Mouse (Mus musculus) gastrocnemius, postnatal 10 days (tissue): ENCODE data around the gene Rab2b. TPM values are rescaled to one million over a fixed set of nuclear protein-coding genes. Genes with fewer than 3 reads are reported as not detected.
"Not testable (repeated sequence)": the region's sequence is repeated elsewhere in the genome, so short reads cannot be mapped to it uniquely, and the experiment has no call there.

Experiments
- DNase-seq: peaks from one replicate; pipeline ENCODE4 v3.0.0; 2021; ENCODE audit warnings: mixed read lengths
- long read RNA-seq, 2 experiments: library from polyadenylated mRNA; stranded (forward); transcript quantifications; one replicate each; pipeline ENCODE4 v2.0.0; 2021
- total RNA-seq, 2 experiments: library from RNA; stranded (reverse); gene quantifications; 2 replicates each; pipeline ENCODE4 v1.2.3; 2021

The Rab2b gene
- 1 to 10 TPM; 7.1 to 8.3 TPM for total RNA-seq
- long read RNA-seq, experiment 1, partial matches to known transcripts = 1 of 7 reads
- long read RNA-seq, experiment 1, other reads (novel, unspliced or antisense) = 1 of 7 reads
- long read RNA-seq, experiment 2, transcript Rab2b-201 (8 exons, 2,906 nt) = major isoform, 8 of 10 reads
- long read RNA-seq, experiment 2, partial matches to known transcripts = 2 of 10 reads
- long read RNA-seq, experiment 2, other reads (novel, unspliced or antisense) = 0 of 10 reads

DNA sequence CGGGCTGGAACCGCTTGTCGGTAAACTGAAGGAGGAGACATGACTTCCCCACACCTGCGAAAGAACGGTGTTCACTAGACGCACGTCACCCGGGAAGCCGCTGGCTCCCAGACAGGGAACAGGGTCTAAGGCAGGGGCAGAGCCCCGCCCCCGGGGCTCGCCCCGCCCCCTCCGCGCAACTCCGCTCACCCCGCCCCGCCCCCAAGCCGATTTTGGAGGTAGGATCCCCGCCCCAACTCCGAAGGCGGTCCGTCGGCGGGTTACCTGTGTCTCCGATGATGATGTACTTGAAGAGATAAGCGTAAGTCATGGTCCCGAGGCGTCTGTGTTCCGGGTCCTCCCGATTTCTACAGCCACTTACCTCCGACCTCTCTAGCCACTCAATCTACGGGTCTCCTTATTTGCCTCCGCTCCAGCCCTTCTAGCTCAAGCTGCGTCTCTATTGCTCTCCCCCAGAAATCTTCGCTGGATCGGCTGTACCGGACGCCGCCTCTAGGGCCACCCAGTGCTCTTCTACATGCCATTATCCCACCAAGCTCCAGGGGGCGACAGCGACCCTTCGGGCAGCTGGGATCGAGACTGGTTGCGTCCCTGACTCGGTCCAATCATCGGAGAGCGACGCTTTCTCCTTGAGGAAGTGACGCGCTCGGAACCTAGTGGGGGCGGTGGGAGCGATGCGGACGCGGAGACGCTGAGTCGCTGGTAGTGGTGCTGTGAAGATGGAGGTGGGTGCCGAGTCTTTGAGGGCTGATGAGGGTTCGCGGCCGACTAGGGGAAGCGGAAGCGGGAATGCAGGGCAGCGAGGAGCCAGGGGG, at the start of gene Rab2b, which contains the start of gene Tox4:
Rab2b (minus strand) TSS at position 614 of the 815 bp plus-strand sequence.
Tox4 (plus strand) TSS at position 215 of the 815 bp plus-strand sequence.
- DNase-seq = peak; percentile 95

DNA sequence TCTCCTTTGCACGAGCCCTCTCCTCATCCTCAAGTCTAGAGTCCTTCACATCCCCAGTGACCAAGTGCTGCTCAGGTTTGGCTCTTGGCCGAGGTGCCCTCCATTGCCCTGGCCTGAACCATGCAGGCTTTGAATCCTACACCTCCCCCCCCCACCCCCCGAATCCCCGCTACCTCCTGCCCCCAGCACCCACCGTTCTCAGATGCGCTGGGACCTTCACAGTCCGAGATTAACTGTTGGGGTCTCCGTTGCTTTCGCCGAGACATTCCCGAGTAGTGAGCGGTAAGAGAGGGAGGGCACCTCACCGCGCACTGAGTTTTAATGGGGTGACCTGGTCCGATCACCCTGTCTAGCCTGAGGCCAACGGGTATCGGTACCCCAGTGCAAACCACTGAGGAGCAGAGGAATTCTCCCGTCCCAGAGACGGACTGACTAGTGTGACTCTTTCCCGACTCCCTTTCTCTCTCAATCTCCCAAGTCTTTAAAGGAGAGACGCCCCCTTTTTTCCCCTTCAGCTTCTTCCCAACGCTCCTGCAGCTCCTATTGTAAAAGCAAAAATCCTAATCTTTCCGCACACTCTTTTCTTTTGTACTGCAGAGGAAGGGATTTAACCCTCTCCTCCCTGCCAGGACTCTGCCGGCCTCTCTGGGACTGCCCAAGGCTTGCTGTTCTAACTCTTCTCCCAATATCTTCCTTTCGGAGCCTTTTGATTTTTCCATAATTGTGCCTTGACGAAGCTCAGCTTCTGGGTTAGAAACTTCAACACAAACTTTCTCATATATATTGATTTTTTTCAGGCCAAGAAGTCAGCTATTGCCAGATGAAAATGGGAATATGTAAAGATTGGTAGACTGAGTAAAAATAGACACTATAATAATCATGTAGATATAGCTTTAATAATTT, 48.8 kb upstream of the Rab2b start, which contains the start of gene Sall2:
Sall2 (minus strand) TSS at position 853 of the 903 bp plus-strand sequence.
- no peak for DNase-seq

DNA sequence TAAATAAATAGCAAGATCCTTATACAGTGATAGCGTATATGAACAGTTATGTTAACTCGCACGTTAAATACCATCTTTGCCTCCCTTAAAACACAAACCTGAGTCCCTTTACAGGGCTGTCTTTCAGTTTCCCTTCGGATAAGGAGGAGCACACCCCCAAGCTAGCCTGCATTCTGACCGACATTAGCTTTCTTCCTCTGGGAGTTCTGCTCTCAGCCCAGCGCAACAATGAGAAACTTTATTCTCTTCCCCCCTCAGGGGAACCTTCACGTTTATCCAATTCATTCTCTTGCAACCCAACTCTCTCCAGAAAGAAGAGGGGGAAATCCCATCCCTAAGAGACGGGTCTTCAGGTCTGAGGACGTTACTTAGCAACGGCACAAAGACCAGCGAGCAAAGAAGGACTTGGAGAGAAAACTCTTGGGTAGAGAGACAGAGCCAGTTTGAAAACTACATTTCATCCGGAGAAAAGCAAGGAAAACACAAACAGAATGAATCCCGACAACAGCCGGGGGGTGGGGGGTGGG, 48.1 kb upstream of the Rab2b start:
- no peak for DNase-seq

DNA sequence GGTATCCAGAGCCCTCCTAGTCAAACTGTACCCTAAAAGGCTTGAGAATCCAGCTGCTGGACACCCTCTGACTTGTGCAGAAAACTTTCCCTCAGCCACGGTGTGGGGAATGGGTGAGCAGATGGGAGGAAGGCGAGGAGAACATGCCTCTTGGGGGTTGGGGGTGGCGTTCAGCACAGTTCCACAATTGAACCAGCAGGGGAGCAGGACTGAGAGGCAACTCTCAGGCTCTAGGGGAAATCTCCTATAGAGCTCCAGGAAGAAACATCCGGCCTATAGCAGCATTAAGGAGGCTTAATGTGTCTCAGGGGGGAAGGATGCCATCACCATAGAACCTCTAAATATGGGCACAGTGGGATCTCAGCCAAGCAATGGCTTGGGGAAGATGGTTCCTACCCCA, 46.5 kb upstream of the Rab2b start:
- DNase-seq = no peak

DNA sequence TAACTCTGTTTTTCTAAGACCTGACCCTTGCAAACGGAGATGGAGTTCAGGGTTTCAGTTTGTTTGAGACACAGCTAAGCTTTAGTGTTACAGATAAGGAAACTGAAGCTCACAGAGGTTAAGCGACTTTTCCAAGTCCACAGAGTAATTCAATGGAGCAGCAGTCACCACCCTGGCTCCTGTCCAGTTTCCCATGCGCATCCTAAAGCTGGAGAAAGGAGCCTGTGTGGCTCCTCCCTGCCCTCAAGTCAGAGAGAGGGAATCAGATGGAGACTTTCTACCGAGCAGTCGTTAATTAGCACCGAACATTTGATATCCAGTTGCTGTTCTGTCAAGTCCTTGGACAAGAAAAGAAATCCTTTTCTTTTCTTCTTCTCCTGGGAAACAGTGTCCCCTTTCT, 40.0 kb upstream of the Rab2b start:
- no peak for DNase-seq

DNA sequence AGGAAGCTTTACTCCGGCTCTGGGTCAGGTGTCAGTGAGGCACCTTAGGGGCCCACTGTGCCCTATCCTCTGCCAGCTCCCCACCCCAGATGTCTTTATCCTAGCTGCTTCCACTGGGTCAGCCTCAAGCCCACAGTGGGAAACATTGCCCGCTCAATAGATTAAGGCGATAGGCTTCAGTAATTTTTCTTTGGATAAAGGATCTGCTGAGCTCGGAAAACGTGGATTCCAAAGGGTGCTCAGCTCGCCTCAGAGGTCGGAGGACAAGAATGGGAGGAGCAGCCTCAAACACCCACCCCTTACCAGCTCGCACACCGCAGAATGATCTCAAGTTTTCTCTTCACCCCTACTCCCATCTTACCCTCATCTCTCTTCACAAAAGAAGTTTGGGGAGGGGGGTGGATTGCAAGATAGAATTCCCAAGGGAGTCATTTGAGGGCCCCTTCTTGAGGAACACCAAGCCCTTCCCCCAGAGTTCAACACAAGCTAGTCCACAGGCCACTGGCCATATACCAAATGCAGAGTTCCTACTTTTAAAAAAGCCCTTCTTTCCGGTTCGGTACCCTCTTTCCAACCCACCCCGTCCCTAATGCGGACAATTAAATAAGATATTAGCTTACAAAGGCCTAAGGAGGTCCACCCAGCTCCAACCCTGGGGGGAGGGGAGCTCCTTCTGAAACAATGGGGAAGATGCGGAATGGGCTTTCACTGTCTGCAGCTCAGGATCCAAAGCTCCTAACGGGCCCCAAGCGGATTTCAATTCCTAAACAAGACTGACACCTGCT, 37.3 kb upstream of the Rab2b start:
- DNase-seq = peak; percentile 18

DNA sequence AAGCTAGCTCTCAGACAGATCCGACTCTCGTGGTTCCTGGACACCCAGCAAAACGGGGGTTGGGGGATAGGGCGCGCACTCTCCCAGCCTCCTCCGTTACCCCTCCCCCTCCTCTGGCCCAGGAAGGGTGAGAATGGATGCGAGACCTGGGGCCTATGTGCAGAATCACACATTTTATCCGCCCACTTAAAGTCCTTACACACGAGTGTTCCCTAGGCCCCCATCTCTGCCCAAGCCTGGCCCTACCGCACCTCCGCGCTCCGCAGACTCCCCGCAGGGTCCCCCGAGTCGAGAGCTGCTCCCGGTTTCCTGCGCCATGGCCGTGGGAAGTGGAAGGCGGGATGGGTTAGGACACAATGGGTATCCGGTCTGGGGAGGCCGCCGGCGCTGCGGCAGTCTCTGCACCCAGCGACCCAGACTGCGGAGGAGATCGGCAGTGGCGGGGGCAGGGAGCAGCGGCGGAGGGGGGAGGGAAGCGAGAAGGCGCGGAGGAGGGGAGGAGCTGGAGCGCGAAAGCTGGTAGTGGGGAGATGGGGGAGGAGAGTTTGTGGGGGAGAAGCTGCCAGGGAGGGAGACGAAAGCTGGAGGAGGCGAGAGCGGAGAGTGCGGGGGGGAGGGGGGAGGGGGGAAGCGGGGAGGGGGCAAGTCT, 36.6 kb upstream of the Rab2b start:
- DNase-seq = peak; percentile 64

DNA sequence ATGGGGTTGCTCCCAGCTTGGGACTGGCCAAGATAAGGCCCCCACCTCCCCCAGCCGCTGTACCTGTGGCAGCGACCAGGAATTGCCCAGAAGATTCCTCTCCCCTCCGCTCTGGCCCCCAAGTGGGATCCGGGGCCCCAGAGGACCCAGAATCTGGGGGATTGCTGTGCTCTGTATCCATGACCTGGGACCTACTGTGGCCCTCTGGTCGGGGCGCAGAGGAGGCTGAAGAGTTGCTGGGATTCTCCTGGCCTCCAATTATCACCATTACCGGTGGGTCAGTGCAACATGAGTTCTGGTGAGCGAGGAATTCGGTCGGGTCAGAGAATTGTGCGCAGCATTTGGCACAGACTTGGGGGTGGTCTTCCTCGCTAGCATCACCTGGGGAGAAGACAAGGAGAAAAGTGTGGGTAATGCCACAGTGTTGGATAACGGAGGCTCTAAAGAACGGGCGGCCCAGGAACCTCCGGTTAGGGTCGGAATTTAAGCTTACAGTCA, 36.0 kb upstream of the Rab2b start:
- DNase-seq = no peak

DNA sequence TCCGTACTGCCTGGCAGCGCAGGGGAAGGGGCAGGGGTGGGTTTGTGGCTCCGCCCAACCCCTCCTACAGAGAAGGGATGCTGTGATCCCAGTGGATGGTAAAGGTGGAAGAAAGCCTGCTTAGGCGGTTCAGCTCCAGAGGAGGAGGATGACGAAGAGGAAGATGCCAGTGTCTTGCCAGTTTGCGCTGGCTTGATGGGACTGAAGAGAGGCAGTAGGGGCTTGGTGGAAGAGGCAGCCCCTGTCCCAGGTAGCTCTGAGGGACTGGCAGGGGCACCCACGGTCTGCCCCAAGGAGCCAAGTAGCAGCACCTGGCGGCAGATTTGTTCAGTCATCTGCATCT, 35.4 kb upstream of the Rab2b start:
- no peak for DNase-seq

DNA sequence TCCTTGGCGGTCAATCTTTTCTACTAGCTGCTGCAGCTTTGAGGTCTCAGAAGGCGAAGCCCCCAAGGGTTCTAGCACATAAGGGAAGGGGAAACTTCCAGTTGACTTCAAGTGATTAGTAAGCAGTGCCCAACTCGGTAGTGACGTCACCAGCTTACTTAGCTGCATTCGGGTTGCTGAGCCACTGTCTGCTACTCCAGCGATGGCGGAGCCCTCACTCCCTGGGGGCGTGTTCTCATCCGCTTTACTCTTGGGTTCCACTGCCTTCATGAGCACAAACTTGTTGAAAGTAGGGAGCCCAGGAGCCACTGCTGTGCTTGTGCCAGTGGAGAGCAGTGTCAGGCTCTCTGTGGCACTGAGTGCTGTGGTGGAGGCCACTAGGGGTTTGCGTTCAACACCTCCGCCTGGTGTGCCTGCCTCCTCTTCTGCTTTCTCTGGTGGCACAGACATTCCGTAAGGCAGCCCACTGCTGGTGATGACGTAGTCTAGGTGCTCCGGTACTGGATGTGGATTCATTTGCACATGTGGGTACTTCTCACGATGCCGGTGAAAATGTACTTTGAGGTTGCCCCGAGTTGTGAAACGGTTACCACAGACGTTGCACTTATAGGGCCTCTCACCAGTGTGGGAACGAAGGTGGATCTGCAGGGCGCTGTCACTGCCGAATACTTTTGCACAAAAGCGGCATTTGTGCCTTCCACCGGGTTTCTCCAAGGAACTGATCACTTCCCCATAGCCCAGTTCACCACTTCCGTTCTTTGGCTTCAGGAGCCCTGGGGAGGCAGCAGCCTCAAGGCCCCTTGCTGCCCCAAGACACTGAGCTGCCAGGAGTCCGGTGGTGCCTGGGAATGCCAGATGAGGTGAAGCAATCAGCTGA, 34.8 kb upstream of the Rab2b start:
- DNase-seq = peak; percentile 8

DNA sequence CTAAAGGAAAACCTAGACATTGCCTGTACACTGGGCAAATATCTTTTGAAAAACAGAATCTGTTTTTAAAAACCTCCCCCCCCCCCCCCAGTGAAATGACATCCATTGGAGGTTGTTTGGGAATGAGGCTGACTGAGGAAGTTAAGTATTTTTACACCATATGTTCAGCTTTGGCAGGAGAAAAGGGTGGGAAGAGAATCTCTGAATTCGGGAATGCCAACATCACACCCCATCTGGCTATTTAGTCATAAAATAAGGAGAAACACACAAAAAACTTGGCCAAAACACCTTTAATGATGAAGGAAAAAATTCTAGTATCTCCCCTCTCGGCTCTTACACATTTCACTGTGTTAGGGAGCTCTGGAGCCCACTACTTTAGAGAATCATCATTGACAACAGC, 31.6 kb upstream of the Rab2b start:
- no peak for DNase-seq

DNA sequence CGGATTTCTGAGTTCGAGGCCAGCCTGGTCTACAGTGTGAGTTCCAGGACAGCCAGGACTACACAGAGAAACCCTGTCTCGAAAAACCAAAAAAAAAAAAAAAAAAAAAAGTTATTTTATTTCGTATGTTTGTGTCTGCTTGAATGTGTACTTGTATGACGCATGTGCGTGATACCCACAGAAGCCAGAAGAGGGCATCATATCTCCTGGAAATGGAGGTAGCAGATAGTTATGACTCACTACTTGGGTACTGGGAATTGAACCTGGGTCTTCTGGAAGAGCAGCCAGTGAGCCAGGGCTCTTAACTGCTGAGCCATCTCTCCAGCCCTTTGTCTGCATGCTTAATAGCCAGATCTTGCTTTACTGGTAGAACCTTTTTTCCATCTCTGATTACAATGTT, 31.0 kb upstream of the Rab2b start:
- DNase-seq = not testable (repeated sequence)

DNA sequence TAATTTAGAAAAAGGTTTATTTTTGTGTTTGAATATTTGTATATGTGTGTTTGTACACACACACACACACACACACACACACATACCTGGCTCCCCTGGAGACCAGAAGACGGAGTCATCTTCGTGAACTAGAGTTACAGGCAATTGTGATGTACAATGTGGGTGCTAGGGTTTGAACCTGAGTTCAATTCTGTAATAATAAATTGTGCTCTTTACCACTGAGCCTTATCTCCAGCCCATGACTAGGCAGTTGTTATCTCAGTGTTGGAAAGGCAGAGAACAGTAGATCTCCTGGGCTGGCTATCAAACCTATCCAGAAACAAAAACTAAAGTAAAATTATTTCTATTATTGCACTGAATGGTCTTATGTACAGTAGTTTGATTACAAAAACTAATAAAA, 26.8 kb upstream of the Rab2b start:
- DNase-seq = no peak

DNA sequence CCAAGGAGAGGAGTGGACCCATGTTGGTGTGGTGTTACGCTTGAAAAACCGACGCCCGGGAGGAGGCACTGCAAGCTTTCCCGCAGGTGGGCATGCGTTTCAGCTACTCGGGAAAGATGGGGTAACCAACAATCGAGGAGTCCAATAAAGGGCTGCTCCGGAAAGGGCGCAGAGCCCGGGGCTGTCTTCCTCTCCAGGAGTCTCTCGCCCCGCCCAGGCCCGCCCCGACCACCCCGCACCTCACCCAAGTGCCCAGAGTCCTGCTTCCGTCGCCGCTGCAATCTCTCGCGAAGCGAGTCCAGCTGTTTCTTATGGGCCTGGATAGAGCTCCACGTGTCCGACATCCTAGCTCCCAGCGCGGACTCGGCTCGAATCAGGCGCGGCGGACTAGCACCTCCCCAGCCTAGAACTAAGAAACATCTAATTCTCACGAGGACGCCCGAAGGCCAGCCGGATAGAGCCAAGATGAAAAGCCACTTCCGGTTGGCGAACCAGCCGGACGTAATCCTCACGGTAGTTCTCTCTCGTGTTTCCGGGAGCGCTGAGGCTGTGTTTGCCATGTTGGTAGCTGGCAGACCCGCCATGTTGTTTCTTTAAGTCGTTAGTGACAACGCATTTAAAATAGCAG, 25.4 kb upstream of the Rab2b start, which contains the start of gene Mettl3:
Mettl3 (minus strand) TSS at position 485 of the 628 bp plus-strand sequence.
- peak; percentile 87 for DNase-seq

DNA sequence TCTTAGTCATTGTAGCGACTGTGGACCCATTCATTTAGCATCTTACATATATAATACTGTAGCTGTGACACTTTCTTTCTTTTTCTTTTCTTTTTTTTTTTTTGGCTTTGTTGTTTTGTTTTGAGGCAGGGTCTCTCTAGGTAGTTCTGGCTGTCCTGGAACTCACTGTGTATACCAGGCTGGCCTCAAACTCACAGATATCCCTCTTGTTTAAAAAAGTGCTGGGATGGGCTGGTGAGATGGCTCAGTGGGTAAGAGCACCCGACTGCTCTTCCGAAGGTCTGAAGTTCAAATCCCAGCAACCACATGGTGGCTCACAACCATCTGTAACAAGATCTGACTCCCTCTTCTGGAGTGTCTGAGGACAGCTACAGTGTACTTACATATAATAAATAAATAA, 24.2 kb upstream of the Rab2b start:
- not testable (repeated sequence) for DNase-seq

DNA sequence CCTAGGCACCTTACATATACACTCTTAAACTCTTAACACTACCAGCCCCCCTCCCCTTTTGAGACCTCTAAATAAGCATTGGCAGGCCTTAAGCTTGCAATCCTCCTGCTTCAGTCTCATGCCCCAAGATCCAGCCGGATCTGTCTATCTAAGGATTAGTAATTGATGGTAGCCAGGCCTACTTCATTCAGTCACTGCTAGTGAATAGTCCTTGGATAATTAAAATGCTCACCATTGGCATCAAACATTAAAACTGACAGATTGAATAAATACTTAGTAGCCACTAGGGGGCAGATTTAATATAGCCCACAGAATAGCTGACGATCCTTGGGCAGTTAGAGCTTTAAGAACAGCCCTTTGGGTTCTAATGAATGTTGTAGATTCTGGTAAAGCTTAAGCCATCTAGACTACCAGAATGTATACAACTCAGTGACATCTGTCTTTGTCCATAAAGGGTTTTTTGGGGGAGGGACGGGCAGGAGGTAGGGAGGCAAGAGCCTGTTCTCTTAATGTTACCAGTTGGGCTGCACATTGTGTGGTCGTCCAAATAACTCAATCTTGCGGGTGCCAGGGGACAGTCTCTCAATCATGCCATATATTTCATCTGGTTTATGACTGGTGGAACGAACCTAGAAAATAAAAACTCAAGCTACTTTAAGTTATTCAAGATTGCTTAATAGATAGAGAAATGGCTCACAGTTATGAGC, 16.4 kb upstream of the Rab2b start:
- DNase-seq = no peak

DNA sequence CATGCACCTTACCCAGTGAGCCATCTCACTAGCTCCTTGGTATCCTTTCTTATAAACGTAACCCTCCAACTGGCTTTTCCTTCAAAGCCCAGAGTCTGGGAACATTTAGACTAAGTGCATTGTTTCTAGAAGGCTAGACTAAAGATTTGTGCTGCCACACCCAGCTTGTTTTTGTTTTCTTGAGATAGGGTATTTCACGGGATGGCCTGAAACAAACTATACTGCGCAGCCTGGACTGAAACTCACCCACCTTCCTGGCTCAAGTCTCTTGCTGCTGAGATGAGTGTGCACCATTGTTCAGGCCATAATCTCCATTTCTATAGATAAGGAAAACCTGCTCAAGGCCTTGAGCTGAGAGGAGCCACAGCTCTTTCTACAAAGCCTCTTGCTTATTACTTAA, 4.8 kb upstream of the Rab2b start:
- no peak for DNase-seq

DNA sequence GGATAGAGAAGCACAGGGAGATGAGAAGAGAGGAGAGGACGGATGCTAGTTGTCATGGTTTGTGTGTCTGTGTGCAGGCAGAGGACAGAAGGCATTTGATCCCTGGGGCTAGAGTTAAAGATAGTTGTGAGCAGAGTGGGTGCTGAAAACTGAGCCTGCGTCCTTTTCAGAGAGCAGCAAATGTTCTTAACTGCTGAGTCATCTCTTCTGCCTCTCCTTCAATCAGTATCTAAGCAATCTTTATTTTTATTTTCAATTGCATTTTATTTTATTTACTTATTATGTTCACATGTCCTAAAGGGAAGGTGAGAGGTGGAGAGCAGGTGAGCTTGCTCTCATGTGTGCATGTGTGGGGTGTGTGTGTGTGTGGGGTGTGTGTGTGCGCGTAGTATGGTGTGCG, 4.3 kb upstream of the Rab2b start:
- DNase-seq = no peak

DNA sequence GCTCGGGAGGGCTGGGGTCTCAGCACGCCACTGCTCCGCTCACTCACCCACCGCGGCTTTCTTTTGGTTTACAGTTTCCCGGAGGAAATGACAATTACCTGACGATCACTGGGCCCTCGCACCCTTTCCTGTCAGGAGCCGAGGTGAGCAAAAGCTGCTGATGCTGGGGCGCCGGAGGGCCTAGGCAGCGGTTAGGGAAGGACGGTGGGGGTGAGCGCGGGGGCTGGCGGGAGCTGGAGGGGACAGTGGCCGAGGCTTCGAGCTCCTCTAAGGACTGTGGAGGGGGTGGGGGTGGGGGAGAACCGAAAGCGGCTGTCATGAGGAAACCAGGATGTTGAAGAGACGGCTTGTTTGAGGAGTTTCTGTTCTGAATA, 389 bp upstream of the Rab2b start:
- peak; percentile 34 for DNase-seq
